Mouse (Mus musculus) neutrophil, adult 65 days (primary cell): ENCODE measurements around the gene Ccdc110. TPM values are rescaled to one million over a fixed set of nuclear protein-coding genes. Genes with fewer than 3 reads are reported as not detected.

ENCODE experiments used
- total RNA-seq: library from RNA; stranded (reverse); gene quantifications from 2 replicates; pipeline ENCODE4 v1.2.4, GENCODE M21; 2023

The Ccdc110 gene
- not detected in 2 replicates for total RNA-seq

DNA sequence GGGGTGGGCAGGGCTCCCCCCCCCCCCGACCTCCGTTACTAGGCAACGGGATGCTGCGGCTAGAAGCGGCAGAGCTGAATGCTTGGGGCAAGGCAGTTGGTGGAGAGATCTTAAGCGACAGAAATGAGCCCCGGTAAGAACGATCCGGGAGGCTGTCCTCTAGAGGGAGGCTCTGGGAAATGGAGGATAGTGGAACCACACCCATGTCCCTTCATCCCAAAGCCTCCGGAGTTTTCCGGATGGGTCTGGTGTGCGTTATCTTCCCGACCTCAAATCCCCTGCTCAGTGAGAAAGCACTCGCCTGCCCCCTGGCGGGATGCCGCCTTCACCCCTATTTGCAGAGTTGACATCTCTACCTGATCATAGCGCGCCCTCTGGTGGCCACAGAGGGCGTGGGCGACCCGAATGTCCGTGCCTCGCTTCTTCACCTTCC, at the start of gene Ccdc110:
Ccdc110 (plus strand) TSS at position 38 of the 433 bp plus-strand sequence.

DNA sequence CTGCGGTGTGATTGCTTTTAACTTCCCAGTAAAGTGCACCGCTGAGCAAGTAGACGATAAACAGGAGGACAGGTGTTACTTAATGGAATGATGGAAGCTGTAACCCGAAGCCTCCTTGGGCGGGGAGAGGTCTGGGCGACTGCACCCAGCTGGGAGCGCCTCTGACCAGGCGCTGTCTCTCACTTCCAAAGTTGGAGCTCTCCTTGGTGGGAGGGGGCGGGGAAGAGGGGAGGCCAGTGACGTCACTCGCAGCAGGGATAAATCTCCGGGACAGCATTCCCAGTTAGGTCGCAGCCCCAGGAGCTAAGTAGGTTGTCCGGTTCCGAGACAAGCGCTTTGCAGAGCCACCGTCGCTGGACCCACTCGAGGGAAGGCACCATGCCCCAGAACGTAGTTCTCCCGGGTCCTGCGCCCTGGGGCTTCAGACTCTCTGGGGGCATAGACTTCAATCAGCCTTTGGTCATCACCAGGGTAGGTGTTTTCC, 49.2 kb upstream of the Ccdc110 start, which contains the start of gene Pdlim3:
Pdlim3 (plus strand) TSS at position 260 of the 484 bp plus-strand sequence.

DNA sequence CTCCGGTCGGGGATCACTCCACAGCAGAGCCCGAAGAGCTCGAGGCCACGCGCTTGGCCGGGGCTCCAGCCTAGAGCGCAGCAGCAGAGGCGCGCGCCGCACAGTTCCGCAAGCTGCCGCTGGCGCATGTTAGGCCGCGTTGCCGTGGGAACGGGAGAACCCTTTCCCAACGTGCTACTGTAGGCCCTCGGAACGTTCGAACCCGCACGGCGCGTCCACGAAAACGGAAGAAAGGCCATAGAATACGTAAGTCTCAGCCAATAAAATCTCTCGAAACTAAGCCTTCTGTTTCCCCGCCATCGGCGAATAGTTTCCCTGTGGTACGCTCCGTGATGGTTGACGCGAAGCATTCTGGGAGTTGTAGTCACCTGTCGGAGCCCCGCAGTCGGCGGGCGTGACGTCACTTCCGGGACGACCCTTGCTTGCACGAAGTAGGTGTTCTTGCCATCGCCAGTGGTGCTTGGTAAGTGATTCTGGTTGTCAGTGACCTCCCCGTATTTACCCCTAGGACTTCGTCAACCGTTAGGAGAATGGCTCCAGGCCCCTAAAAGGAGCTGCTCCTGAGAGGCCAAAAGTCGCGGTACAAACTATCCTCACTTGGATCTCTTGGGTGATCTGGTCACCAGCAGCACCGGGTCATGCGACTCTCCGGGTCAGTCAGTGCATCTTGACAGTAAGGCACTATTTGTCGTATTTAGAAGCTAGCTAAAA, 40.9 kb downstream of the Ccdc110 start, which contains the start of the genes 1700029J07Rik and Ufsp2:
1700029J07Rik (minus strand) TSS at position 127 of the 711 bp plus-strand sequence.
Ufsp2 (plus strand) TSS at position 403 of the 711 bp plus-strand sequence.

Other genes starting within 250 kb of the Ccdc110 start
- not detected in 2 replicates for gene Pdlim3, start 49.2 kb upstream of the Ccdc110 start, total RNA-seq
- not detected in 2 replicates for gene 1700029J07Rik, start 40.6 kb downstream of the Ccdc110 start, total RNA-seq
- 24.3 and 26.1 TPM in 2 replicates for gene Ufsp2, start 40.9 kb downstream of the Ccdc110 start, total RNA-seq
- not detected in 2 replicates for gene Lrp2bp, start 64.7 kb downstream of the Ccdc110 start, total RNA-seq
- gene Ankrd37, start 71.1 kb downstream of the Ccdc110 start, total RNA-seq = 1.0 and 1.3 TPM in 2 replicates
- 6.0 and 6.6 TPM in 2 replicates for gene Cfap97, start 217.2 kb downstream of the Ccdc110 start, total RNA-seq
- 5.6 and 5.8 TPM in 2 replicates for gene Snx25, start 217.5 kb downstream of the Ccdc110 start, total RNA-seq